Mouse (Mus musculus) olfactory bulb, adult 2 months (tissue): ENCODE data around the gene Umad1.

Experiments used
- CTCF ChIP-seq: fragments of 200-500 bp; IDR thresholded peaks from 2 replicates; pipeline ENCODE4 v1.5.1; 2012; ENCODE audit warnings: low read depth, mild to moderate bottlenecking, low read length, moderate library complexity; ENCODE audit not compliant: insufficient read depth
- POLR2A ChIP-seq: fragments of 200-500 bp; IDR thresholded peaks from 2 replicates; pipeline ENCODE4 v1.6.1; 2012; ENCODE audit warnings: mild to moderate bottlenecking, low read depth, low read length, moderate library complexity; ENCODE audit not compliant: insufficient read depth

DNA sequence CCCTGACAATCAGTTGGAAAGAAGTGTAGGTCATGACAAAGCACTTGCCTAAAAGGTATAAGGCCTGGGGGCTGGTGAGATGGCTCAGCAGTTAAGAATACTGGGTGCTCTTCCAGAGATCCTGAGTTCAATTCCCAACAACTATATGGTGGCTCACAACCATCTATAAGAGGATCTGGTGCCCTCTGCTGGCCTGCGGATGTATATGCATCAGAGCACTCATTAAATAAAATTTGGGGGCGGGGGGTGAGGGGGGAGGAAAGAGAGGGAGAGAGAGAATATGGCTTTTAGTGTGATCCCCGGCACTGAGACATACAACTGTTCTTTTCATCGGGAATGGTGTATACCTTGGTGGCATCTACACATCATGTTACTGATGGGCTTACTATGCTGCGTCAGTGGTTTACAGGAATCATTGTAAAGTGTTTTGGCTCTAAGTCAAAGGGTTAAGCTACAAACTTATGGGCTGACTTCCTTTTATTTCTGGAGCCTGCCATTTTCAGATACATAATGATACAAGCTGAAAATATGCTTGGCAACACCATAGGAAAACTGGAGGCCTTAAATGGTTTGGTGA, 19.4 kb downstream of the Umad1 start:
- no peak for TF ChIP-seq CTCF
- no peak for TF ChIP-seq POLR2A
